Mouse (Mus musculus) forebrain, embryonic 11.5 days (tissue): ENCODE results near the gene Mex3b. TPM values are rescaled to one million over a fixed set of nuclear protein-coding genes. Genes with fewer than 3 reads are reported as not detected.

ENCODE experiments used
- ATAC-seq: fragments of 200-750 bp; cut with Nextera tagmentation; replicated peaks from 2 replicates; pipeline ENCODE4 v1.8.0; 2017; ENCODE audit warnings: moderate TSS enrichment; ENCODE audit not compliant: low FRiP score
- DNase-seq: peaks from one replicate; pipeline ENCODE4 v3.0.0-alpha.2; 2017; ENCODE audit warnings: low spot score
- H3K27ac ChIP-seq: fragments of 300-500 bp; sonication (generic); 2 replicates; pipeline ENCODE4 v1.5.1; 2014; ENCODE audit warnings: low read depth, low read length
- H3K27me3 ChIP-seq: fragments of 300-500 bp; sonication (generic); 2 replicates; pipeline ENCODE4 v1.6.1; 2014; ENCODE audit warnings: mild to moderate bottlenecking, low read length, mixed read lengths; ENCODE audit not compliant: control insufficient read depth, insufficient read depth
- H3K36me3 ChIP-seq: fragments of 300-500 bp; sonication (generic); 2 replicates; pipeline ENCODE4 v1.6.1; 2014; ENCODE audit warnings: mild to moderate bottlenecking, low read length, moderate library complexity, mixed read lengths; ENCODE audit not compliant: control insufficient read depth, insufficient read depth
- H3K4me1 ChIP-seq: fragments of 300-500 bp; sonication (generic); replicated peaks from 2 replicates; pipeline ENCODE4 v1.6.1; 2014; ENCODE audit warnings: low read length, mixed read lengths; ENCODE audit not compliant: control insufficient read depth, insufficient read depth
- H3K4me2 ChIP-seq: fragments of 300-500 bp; sonication (generic); 2 replicates; pipeline ENCODE4 v1.6.1; 2014; ENCODE audit warnings: low read depth, mild to moderate bottlenecking, low read length, moderate library complexity, mixed read lengths; ENCODE audit not compliant: severe bottlenecking
- H3K4me3 ChIP-seq: fragments of 300-500 bp; sonication (generic); 2 replicates; pipeline ENCODE4 v1.5.1; 2014; ENCODE audit warnings: low read depth, low read length
- H3K9ac ChIP-seq: fragments of 300-500 bp; sonication (generic); 2 replicates; pipeline ENCODE4 v1.6.1; 2014; ENCODE audit warnings: low read length
- H3K9me3 ChIP-seq: fragments of 300-500 bp; sonication (generic); 2 replicates; pipeline ENCODE4 v1.6.1; 2016; ENCODE audit warnings: low read length, mixed read lengths; ENCODE audit not compliant: control insufficient read depth
- WGBS: fragments of 180-500 bp; shearing (Covaris S2); extraction: QIAGEN DNeasy Blood & Tissue Kit; methylation state at CpG from one replicate; pipeline ENCODE4 v1.1.7; 2014; 5-methylcytosine and 5-hydroxymethylcytosine counted together
- polyA plus RNA-seq: library from polyadenylated mRNA; unstranded; fragments of >200 nt; fragmentation: Nextera tagmentation; extraction: Ambion mirVana; gene quantifications from 2 replicates; pipeline ENCODE4 v1.2.1, GENCODE M21; 2014

The Mex3b gene
- polyA plus RNA-seq, 1 experiment from 2014 or later: 42.7 TPM

DNA sequence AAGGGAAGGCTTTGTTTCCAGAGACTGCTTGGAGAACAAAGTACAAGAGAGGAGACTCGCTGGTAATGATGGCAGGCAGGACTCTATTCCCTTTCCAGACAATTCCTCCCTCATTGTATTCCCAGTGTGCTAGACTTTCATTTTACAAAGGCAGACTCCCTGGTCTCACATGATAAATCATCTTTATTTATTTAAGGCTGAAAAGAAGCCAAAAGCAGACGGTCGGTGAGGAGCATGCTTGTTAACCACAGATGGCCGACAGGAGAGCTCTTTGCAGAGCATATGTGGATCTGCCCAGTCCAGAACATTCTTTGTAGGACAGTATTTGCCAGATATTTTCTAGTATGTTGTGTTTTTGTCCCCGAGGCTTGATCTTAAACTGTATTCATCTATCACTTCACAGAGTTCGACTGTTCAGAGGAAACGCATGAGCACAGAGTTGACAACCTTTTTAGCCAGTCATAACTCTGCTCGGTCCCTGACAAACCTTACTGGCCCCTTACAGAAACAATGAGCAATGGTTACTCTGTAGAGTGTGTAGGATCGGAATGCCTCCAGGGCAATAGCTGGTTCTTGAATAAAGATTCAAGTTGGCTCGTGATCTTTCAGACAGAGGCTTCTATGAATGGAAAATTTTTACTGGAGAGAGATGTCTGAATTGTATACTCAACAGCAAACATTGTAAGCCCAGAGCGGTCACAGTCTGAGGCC is 28.0 kb upstream of the Mex3b start:
- no peak overlapping the region for H3K4me3 ChIP-seq
- no peak overlapping the region for H3K4me2 ChIP-seq
- H3K36me3 ChIP-seq: no peaks in the 10 kb centered on the region
- H3K27ac ChIP-seq: no peak overlapping the region
- DNase-seq (no peak), ATAC-seq (no peak)
- H3K9ac ChIP-seq: no peak overlapping the region
- no peaks in the 10 kb centered on the region for H3K27me3 ChIP-seq
- no peaks in the 10 kb centered on the region for H3K9me3 ChIP-seq
- WGBS: 75% methylated on average over 11 of the region's 11 CpGs
- 0 out of 2 replicates have a peak, but pooled peaks cover 2% of the 10 kb centered on the region for H3K4me1 ChIP-seq

GRCm38 (mm10) chr7:82842222-82842920 is 24.8 kb upstream of the Mex3b start:
- Histone ChIP-seq H3K27ac (no peak overlapping the region), H3K9me3 (no peaks in the 10 kb centered on the region), H3K4me3 (no peak overlapping the region), H3K36me3 (no peaks in the 10 kb centered on the region), H3K27me3 (no peaks in the 10 kb centered on the region), H3K9ac (no peak overlapping the region), H3K4me1 (0 out of 2 replicates have a peak, but pooled peaks cover 2% of the 10 kb centered on the region), H3K4me2 (no peak overlapping the region)
- DNase-seq (peak; percentile 46), ATAC-seq (peak; percentile 58)
- WGBS: 42% methylated on average over 10 of the region's 10 CpGs

DNA sequence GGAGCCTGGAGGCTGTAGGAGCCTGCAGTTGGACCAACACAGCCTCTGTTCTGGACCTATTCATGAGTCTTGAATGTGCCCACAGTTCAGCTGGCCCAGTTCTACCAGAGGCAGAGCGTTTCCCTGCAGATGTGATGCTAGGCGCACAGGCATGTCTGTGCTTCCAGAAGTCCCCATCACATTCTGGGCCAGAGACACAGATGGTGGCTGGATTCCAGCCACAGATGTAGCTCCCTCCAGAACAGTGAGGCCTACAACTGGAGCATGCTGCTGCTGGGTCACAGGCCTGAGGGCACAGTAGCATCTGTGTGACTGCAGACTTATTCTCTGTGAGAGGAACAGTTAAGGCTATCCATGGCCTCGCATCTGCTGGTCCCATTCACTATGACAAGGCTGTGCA is 16.4 kb upstream of the Mex3b start:
- Histone ChIP-seq H3K9me3 (no peaks in the 10 kb centered on the region), H3K4me2 (no peak overlapping the region), H3K27me3 (no peaks in the 10 kb centered on the region), H3K9ac (no peak overlapping the region), H3K4me1 (peaks cover 6% of the 10 kb centered on the region), H3K27ac (no peak overlapping the region), H3K36me3 (no peaks in the 10 kb centered on the region), H3K4me3 (no peak overlapping the region)
- WGBS: 90% methylated on average over 3 of the region's 3 CpGs
- ATAC-seq (no peak), DNase-seq (no peak)

- no peak for DNase-seq
- H3K4me3 ChIP-seq: no peak overlapping the region
- 93% methylated on average over 4 of the region's 4 CpGs for WGBS
- ATAC-seq: no peak
- no peaks in the 10 kb centered on the region for H3K9me3 ChIP-seq
- no peaks in the 10 kb centered on the region for H3K36me3 ChIP-seq
- no peak overlapping the region for H3K27ac ChIP-seq
- H3K9ac ChIP-seq: no peak overlapping the region
- H3K4me1 ChIP-seq: peaks cover 6% of the 10 kb centered on the region
- H3K4me2 ChIP-seq: no peak overlapping the region
- H3K27me3 ChIP-seq: no peaks in the 10 kb centered on the region
These were observed 15.5 kb upstream of the Mex3b start for GRCm38 (mm10) chr7:82851670-82852069.

- Histone ChIP-seq H3K27me3 (no peaks in the 10 kb centered on the region), H3K4me1 (peaks cover 6% of the 10 kb centered on the region), H3K9me3 (no peaks in the 10 kb centered on the region), H3K9ac (0 out of 2 replicates have a peak overlapping the region, but pooled peaks have one; percentile 7), H3K4me2 (no peak overlapping the region), H3K27ac (no peak overlapping the region), H3K36me3 (no peaks in the 10 kb centered on the region), H3K4me3 (no peak overlapping the region)
- WGBS: 23% methylated on average over 3 of the region's 3 CpGs
- DNase-seq (peak; percentile 49), ATAC-seq (peak; percentile 51)
These were observed 12.9 kb upstream of the Mex3b start for GRCm38 (mm10) chr7:82854195-82854766.

GRCm38 (mm10) chr7:82858611-82859010 is 8.5 kb upstream of the Mex3b start:
- WGBS: 62% methylated on average over 4 of the region's 4 CpGs
- Histone ChIP-seq H3K4me2 (no peak overlapping the region), H3K27ac (no peak overlapping the region), H3K9me3 (no peaks in the 10 kb centered on the region), H3K4me1 (peaks cover 8% of the 10 kb centered on the region), H3K27me3 (no peaks in the 10 kb centered on the region), H3K9ac (no peak overlapping the region), H3K4me3 (no peak overlapping the region), H3K36me3 (no peaks in the 10 kb centered on the region)
- DNase-seq: peak; percentile 6
- no peak for ATAC-seq

- Histone ChIP-seq H3K9me3 (no peaks in the 10 kb centered on the region), H3K27me3 (no peaks in the 10 kb centered on the region), H3K4me3 (no peak overlapping the region), H3K36me3 (no peaks in the 10 kb centered on the region), H3K9ac (no peak overlapping the region), H3K27ac (no peak overlapping the region), H3K4me1 (peaks cover 11% of the 10 kb centered on the region; the same call in 1 of the 2 replicates), H3K4me2 (no peak overlapping the region)
- DNase-seq (peak; percentile 28), ATAC-seq (no peak)
- 78% methylated on average over 2 of the region's 2 CpGs for WGBS
These were observed 6.5 kb upstream of the Mex3b start for GRCm38 (mm10) chr7:82860626-82861025.

DNA sequence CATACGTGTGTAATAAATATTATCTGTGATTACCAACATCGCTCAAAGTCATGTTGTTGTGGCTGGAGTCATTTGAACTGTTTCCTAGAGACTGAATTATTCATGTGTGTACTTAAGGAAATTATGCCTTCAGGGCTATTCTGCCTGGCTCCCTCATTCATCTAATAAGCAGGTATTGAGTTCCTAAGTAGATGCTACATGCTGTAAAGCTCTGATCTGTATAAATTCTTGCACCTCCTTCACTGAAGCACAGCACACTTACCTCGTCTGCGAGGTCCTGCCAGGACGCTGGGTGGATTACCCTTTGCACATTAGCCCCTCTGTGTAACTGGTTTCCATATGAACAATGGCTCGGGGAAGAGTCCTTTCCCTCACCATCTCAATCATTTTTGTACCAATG is 3.8 kb upstream of the Mex3b start:
- Histone ChIP-seq H3K27ac (peak overlapping the region; percentile 21; the same call in 1 of the 2 replicates), H3K4me1 (peaks cover 11% of the 10 kb centered on the region; the same call in 1 of the 2 replicates), H3K9ac (no peak overlapping the region), H3K27me3 (no peaks in the 10 kb centered on the region), H3K9me3 (no peaks in the 10 kb centered on the region), H3K4me3 (no peak overlapping the region), H3K36me3 (no peaks in the 10 kb centered on the region), H3K4me2 (no peak overlapping the region)
- peak; percentile 47 for DNase-seq
- WGBS: 52% methylated on average over 6 of the region's 6 CpGs
- no peak for ATAC-seq
